Mouse (Mus musculus) heart, embryonic 13.5 days (tissue): Measurements from ENCODE around the gene Zfp423. TPM values are rescaled to one million over a fixed set of nuclear protein-coding genes. Genes with fewer than 3 reads are reported as not detected.

Source experiments
- ATAC-seq: fragments of 200-750 bp; cut with Nextera tagmentation; 2 replicates; pipeline ENCODE4 v1.8.0; 2017; ENCODE audit warnings: moderate TSS enrichment; ENCODE audit not compliant: insufficient number of reproducible peaks, low FRiP score, low TSS enrichment; ENCODE audit errors: extremely low read depth
- H3K27ac ChIP-seq: fragments of 300-500 bp; sonication (generic); replicated peaks from 2 replicates; pipeline ENCODE4 v1.5.1; 2015; ENCODE audit warnings: moderate library complexity, mild to moderate bottlenecking, inconsistent platforms
- H3K27me3 ChIP-seq: fragments of 300-500 bp; sonication (generic); replicated peaks from 2 replicates; pipeline ENCODE4 v1.6.1; 2015; ENCODE audit warnings: mild to moderate bottlenecking, inconsistent platforms
- H3K36me3 ChIP-seq: fragments of 300-500 bp; sonication (generic); 2 replicates; pipeline ENCODE4 v1.6.1; 2015; ENCODE audit warnings: mild to moderate bottlenecking, inconsistent platforms
- H3K4me1 ChIP-seq: fragments of 300-500 bp; sonication (generic); 2 replicates; pipeline ENCODE4 v1.6.1; 2015; ENCODE audit warnings: inconsistent platforms
- H3K4me2 ChIP-seq: fragments of 300-500 bp; sonication (generic); 2 replicates; pipeline ENCODE4 v1.6.1; 2015; ENCODE audit warnings: inconsistent platforms, mild to moderate bottlenecking, moderate library complexity
- H3K4me3 ChIP-seq: fragments of 300-500 bp; sonication (generic); 2 replicates; pipeline ENCODE4 v1.5.1; 2015; ENCODE audit warnings: moderate library complexity, mild to moderate bottlenecking, inconsistent platforms
- H3K9ac ChIP-seq: fragments of 300-500 bp; sonication (generic); 2 replicates; pipeline ENCODE4 v1.6.1; 2015; ENCODE audit warnings: inconsistent platforms, mild to moderate bottlenecking, moderate library complexity
- H3K9me3 ChIP-seq: fragments of 300-500 bp; sonication (generic); 2 replicates; pipeline ENCODE4 v1.6.1; 2016; ENCODE audit warnings: inconsistent platforms
- WGBS: fragments of 180-500 bp; shearing (Covaris S2); methylation state at CpG from one replicate; pipeline ENCODE4 v1.1.7; 2015; ENCODE audit warnings: mixed read lengths; 5-methylcytosine and 5-hydroxymethylcytosine counted together
- polyA plus RNA-seq: library from polyadenylated mRNA; unstranded; fragments of >200 nt; fragmentation: Nextera tagmentation; extraction: Ambion mirVana; gene quantifications from 2 replicates; pipeline ENCODE4 v1.2.1, GENCODE M21; 2015

The Zfp423 gene
- polyA plus RNA-seq, 1 experiment from 2014 or later = 4.1 TPM

DNA sequence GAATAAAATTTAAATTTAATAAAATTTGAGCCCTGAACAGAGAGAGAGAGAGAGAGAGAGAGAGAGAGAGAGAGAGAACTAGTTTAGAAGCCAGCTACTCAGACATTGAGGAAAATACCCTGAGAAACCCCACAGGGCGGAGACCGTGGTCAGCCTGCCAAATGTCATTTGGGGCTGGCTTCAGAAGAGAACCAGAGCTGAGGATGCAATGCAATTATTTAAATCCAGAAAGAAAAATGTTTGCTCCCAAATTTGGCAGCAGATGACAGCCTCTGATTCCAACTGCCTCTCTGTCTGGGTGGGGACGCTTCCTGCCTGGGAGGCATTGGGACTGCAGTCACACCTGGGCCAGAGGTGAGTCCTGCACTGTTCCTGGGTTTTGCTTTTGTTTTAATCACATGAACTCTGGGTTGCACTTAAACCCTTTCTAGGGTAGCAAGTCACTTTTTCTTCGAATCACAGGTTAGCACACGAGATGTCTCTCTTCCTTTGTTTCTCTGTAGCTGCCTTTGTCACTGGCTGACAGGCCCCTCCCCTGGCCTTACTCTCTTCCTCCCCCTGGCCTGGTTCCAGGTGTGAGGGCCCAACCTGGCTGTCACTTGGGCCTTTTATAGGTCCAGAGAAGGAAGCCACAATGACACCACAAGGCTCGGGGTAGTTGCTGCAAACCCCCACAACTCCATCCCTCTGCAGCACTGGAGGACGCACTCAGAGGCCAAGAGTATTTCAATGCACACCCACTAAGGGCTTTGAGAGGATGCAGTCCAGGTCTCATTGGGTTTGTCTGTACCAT, 33.1 kb downstream of the Zfp423 start:
- H3K36me3 ChIP-seq = no peaks in the 10 kb centered on the region
- peak overlapping the region; percentile 24; the same call in 1 of the 2 replicates for H3K27ac ChIP-seq
- H3K9me3 ChIP-seq = no peaks in the 10 kb centered on the region
- WGBS = 72% methylated on average over 7 of the region's 7 CpGs
- no peak overlapping the region for H3K9ac ChIP-seq
- no peak overlapping the region for H3K4me2 ChIP-seq
- H3K4me3 ChIP-seq = no peak overlapping the region
- no peak for ATAC-seq
- H3K4me1 ChIP-seq = peaks cover 38% of the 10 kb centered on the region
- no peaks in the 10 kb centered on the region for H3K27me3 ChIP-seq

DNA sequence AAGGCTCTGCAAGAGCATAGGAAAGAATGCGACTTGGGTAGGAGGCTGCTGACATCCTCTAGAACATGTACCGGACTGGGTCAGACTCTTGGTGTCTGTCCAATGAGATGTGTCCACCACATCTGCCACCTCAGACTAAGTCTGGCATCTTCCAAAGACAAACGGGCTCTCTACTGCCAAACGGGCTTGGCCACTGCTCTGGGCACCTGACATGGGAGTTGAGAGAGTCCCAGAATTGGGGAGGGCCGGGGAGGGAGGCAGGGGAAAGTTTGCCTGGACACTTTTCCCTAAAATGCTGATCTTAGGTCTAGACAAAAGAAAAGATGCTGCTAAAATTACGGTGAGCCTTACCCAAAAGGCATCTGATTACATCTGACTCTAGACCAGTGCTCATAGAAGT, 36.5 kb downstream of the Zfp423 start:
- H3K27ac ChIP-seq = no peak overlapping the region
- no peak overlapping the region for H3K4me2 ChIP-seq
- H3K4me3 ChIP-seq = no peak overlapping the region
- H3K9me3 ChIP-seq = no peaks in the 10 kb centered on the region
- ATAC-seq = no peak
- 77% methylated on average over 6 of the region's 6 CpGs for WGBS
- H3K4me1 ChIP-seq = peaks cover 33% of the 10 kb centered on the region
- no peaks in the 10 kb centered on the region for H3K27me3 ChIP-seq
- no peaks in the 10 kb centered on the region for H3K36me3 ChIP-seq
- no peak overlapping the region for H3K9ac ChIP-seq

DNA sequence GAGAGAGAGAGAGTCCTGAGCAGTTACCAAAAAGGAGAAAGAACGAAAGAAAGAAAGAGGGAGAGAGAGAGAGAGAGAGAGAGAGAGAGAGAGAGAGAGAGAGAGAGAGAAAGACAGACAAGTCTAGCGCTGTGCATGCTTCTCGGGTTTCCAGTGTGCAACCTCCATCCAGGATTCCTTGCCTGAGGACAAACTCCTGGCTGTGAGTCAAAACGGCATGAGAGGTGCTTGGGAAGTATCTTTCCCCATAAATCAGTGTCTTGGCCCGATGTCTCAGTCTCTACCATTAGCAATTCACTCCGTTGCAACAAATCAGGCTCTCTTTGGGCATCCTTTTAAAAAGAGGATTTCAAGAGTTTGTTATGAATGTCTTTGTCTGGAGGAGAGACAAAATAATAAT, 36.9 kb downstream of the Zfp423 start:
- no peak overlapping the region for H3K27ac ChIP-seq
- no peaks in the 10 kb centered on the region for H3K36me3 ChIP-seq
- H3K9me3 ChIP-seq = no peaks in the 10 kb centered on the region
- H3K4me3 ChIP-seq = no peak overlapping the region
- no peaks in the 10 kb centered on the region for H3K27me3 ChIP-seq
- no peak overlapping the region for H3K9ac ChIP-seq
- no peak overlapping the region for H3K4me2 ChIP-seq
- 59% methylated on average over 6 of the region's 6 CpGs for WGBS
- no peak for ATAC-seq
- peaks cover 34% of the 10 kb centered on the region for H3K4me1 ChIP-seq

DNA sequence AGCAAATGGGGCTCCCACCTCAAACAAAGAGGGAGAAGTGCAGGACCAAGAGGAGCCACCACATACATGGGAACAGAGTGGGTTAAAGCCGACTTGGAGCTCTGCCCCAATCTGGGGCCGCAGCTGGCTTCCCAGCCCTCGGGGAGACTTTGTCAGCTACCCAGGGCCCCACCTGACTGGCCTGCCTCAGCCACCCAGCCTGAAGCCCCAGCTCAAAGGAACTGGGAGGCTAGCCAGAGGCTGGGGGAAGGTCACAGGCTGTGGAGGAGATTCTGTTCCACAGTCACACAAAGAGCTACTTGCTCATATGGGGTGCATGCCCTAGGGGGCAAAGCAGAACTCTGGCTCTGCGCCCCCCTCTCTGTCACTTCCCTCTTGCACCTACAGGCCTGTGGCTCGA, 41.4 kb downstream of the Zfp423 start:
- Histone ChIP-seq H3K4me3 (no peak overlapping the region), H3K9me3 (no peaks in the 10 kb centered on the region), H3K4me1 (peaks cover 49% of the 10 kb centered on the region), H3K36me3 (no peaks in the 10 kb centered on the region), H3K9ac (no peak overlapping the region), H3K27ac (no peak overlapping the region), H3K4me2 (no peak overlapping the region), H3K27me3 (no peaks in the 10 kb centered on the region)
- WGBS = 39% methylated on average over 5 of the region's 5 CpGs
- no peak for ATAC-seq

DNA sequence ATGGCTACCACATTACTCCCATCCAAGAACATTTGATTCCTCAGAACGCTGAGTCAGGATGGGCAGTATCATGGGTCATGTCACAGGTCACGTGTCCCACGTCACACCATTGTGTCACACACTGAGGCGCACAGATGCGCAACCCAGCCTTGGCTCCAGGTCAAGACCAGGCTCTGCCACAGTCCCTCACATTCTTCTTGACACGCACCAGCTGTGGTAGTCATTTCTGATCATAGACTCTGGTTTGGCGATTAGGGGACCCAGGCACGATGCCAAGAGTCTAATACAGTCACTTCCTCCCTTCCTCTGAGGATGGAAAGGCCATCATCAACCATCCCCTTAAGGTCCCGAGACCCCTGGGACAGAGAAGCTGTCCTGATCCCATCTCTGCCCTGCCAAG, 43.6 kb downstream of the Zfp423 start:
- no peak for ATAC-seq
- no peaks in the 10 kb centered on the region for H3K36me3 ChIP-seq
- H3K9ac ChIP-seq = no peak overlapping the region
- no peak overlapping the region for H3K27ac ChIP-seq
- 54% methylated on average over 9 of the region's 9 CpGs for WGBS
- no peaks in the 10 kb centered on the region for H3K9me3 ChIP-seq
- H3K4me3 ChIP-seq = no peak overlapping the region
- no peaks in the 10 kb centered on the region for H3K27me3 ChIP-seq
- H3K4me2 ChIP-seq = no peak overlapping the region
- H3K4me1 ChIP-seq = peaks cover 57% of the 10 kb centered on the region

DNA sequence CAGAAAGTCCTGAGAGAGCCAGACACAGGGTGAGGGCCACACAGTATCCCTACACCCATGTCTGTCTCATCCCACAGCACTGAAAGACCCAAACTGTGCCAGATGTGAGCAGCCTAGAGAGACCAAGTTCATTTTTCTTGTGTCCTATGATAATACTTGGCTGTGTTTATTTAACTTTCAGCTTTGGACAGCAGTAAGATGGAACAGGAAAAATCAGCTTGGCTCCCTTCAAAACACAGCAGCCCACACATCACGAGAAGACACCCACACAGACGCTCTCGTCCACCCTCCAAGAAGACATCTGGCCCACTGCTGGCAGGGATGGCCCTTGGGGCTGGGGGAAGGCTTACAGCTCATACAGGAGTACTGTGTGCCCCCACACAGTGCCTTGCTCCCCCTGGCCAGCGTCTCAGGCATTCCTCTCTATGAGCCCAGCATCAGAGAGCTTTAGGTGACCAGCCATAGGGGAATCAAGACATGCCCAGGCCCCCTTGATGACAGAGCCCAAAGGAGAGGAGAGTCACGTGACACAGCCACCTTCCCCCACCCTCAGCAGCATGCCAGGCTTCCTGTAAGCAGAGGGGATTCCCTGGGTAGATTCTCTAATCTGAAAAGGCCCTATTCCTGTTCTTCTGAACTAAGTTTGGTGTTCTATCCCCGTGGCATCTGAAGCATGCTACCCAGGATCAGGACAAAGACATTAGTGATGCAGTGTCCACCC, 45.0 kb downstream of the Zfp423 start:
- WGBS = 35% methylated on average over 6 of the region's 6 CpGs
- H3K27ac ChIP-seq = peak overlapping the region; percentile 7

DNA sequence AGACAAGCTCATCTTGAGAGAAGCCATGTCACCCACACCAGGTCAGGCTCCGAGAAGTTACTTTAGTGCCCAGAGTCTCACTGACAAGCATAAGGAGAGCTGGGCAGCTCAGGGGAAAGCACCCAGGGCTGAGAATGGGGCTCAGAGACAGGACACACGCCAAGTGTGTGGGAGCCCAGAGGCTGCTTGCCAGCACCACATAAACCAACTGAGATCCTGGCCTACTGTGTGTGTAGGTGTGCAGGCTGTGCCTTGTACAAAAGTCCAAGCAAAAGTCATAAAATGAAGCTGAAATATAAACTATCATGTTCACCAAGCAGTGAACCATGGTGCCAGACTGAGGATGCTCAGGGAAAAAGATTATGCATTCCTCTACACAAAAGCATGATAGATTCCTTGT, 50.5 kb downstream of the Zfp423 start:
- Histone ChIP-seq H3K9ac (no peak overlapping the region), H3K27me3 (no peaks in the 10 kb centered on the region), H3K9me3 (no peaks in the 10 kb centered on the region), H3K4me2 (no peak overlapping the region), H3K4me3 (no peak overlapping the region), H3K27ac (no peak overlapping the region), H3K4me1 (peaks cover 16% of the 10 kb centered on the region), H3K36me3 (no peaks in the 10 kb centered on the region)
- 63% methylated on average over 2 of the region's 2 CpGs for WGBS
- ATAC-seq = no peak

More for the DNA sequence above, 45.0 kb downstream of the Zfp423 start:
- H3K4me1 ChIP-seq = peaks cover 57% of the 10 kb centered on the region
- no peak overlapping the region for H3K9ac ChIP-seq
- no peaks in the 10 kb centered on the region for H3K27me3 ChIP-seq
- H3K36me3 ChIP-seq = no peaks in the 10 kb centered on the region
- no peak overlapping the region for H3K4me2 ChIP-seq
- no peaks in the 10 kb centered on the region for H3K9me3 ChIP-seq
- no peak for ATAC-seq
- H3K4me3 ChIP-seq = no peak overlapping the region

DNA sequence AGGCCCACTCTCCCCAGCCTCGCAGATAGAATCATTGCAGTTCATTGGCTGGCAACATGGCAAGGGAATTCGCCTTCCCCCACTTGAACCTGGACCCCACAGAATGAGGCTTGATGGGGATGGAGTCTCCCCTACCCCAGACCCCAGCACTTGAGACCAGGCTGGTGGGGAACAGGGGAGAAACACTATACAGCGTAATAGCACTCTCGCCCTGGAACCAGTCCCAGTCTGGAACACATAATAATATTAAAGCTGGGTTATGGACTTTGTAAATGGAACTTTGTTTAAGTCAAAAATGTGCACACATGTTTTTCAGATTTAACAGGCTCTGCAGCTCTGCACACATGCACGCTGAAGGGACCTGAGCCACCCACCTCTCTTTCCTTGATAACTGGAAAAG, 54.0 kb downstream of the Zfp423 start:
- H3K9me3 ChIP-seq = no peaks in the 10 kb centered on the region
- WGBS = 80% methylated on average over 5 of the region's 5 CpGs
- H3K4me3 ChIP-seq = no peak overlapping the region
- H3K27me3 ChIP-seq = no peaks in the 10 kb centered on the region
- H3K4me2 ChIP-seq = no peak overlapping the region
- no peak overlapping the region for H3K9ac ChIP-seq
- ATAC-seq = no peak
- no peak overlapping the region for H3K27ac ChIP-seq
- H3K36me3 ChIP-seq = no peaks in the 10 kb centered on the region
- 0 out of 2 replicates have a peak, but pooled peaks cover under 1% of the 10 kb centered on the region for H3K4me1 ChIP-seq

DNA sequence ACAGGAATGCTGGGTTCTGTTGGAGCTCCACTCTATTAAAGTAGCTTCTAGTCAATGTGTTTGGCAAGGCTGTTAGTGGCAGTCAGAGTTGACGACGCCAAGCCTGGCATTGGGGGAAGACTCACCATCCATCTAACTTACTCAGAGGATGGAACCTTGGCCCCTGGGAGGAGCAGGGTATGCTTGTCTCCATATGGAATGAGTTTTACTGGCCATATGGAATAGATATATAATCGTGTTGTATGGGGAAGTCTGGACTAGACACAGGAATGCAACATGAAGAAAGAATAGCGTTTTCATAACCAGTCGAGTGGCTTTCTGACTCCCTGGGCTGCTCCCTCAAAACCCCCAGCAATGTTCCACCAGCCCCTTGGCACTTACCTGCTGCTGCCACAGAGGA, 55.3 kb downstream of the Zfp423 start:
- H3K4me2 ChIP-seq = no peak overlapping the region
- no peaks in the 10 kb centered on the region for H3K9me3 ChIP-seq
- H3K4me3 ChIP-seq = no peak overlapping the region
- 80% methylated on average over 5 of the region's 5 CpGs for WGBS
- no peak for ATAC-seq
- H3K9ac ChIP-seq = no peak overlapping the region
- H3K27ac ChIP-seq = no peak overlapping the region
- H3K4me1 ChIP-seq = no peaks in the 10 kb centered on the region
- H3K27me3 ChIP-seq = no peaks in the 10 kb centered on the region
- no peaks in the 10 kb centered on the region for H3K36me3 ChIP-seq

DNA sequence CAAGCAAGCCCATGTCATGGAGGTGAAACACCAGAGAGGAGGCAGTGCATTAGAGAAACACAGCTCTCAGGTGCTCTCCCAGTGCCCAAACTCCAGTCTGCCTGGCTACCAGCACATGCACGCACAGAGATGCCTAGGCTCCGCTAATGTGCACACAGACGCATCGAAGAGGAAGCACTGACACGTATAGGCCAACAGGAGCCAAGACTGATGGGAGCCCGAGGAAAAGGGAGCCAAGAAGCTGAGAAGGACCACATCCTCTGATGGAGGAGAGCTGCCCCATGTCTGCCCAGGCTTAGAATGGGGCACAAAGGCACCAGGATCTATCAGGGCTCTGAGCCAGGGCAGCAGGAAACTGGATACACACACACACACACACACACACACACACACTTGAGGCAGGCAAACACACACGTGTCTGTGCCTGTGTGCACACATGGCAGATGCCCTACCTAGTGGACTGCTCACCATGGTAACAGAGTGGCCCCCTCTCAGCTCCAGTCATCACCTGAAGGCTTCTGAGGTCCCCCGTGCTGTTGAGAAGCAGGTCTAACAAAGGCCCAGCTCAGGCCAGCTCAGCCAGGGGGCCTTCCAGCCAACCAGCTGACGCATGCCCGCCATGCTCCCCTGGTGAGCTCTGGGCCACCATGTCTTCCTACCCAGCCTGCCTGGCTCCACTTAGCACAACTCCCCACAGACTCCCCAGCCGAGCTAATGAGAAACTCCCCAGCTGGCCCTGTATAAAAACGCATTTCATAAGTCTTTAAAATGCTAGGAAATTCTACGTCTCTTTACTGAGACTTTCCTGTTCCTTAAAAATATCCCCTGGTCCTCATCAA, 64.0 kb downstream of the Zfp423 start:
- Histone ChIP-seq H3K9me3 (no peaks in the 10 kb centered on the region), H3K4me2 (no peak overlapping the region), H3K4me1 (peaks cover 48% of the 10 kb centered on the region), H3K27me3 (no peaks in the 10 kb centered on the region), H3K27ac (0 out of 2 replicates have a peak overlapping the region, but pooled peaks have one; percentile 2), H3K4me3 (no peak overlapping the region), H3K36me3 (no peaks in the 10 kb centered on the region), H3K9ac (no peak overlapping the region)
- ATAC-seq = no peak
- WGBS = 68% methylated on average over 13 of the region's 13 CpGs

DNA sequence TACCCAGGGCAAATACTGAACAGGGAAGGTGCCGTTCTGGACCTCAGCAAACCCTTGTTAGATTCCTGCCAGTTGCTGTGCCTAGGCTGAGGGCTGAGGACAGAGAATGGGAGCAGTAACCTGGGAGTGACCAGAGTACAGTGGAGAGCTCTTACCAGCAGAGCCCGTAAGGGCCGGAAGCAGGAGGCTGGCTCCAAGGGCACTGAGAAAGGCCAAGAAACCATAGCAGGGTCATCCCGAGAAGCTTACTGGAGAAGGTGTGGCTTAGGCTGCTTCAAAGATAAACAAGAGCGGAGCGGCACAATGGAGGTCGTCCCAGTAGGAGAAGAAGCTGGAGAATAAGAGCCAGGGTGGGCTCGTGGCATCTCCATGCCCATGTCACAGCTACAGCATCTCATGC, 65.1 kb downstream of the Zfp423 start:
- 48% methylated on average over 8 of the region's 8 CpGs for WGBS
- no peak overlapping the region for H3K27ac ChIP-seq
- no peak for ATAC-seq
- no peak overlapping the region for H3K4me2 ChIP-seq
- peaks cover 56% of the 10 kb centered on the region for H3K4me1 ChIP-seq
- no peak overlapping the region for H3K9ac ChIP-seq
- H3K36me3 ChIP-seq = no peaks in the 10 kb centered on the region
- H3K4me3 ChIP-seq = no peak overlapping the region
- H3K9me3 ChIP-seq = no peaks in the 10 kb centered on the region
- no peaks in the 10 kb centered on the region for H3K27me3 ChIP-seq
